Mouse (Mus musculus) urinary bladder, postnatal 4 days (tissue): ENCODE data around the gene Mst1r.
A peak's percentile ranks its signal among the peaks of the same experiment; 100 is the strongest.

Experiments
- DNase-seq, 2 experiments: peaks; one replicate each; pipeline ENCODE4 v3.0.0; 2021 to 2022; ENCODE audit warnings: low spot score in 2 of 2

Mst1r gene

DNA sequence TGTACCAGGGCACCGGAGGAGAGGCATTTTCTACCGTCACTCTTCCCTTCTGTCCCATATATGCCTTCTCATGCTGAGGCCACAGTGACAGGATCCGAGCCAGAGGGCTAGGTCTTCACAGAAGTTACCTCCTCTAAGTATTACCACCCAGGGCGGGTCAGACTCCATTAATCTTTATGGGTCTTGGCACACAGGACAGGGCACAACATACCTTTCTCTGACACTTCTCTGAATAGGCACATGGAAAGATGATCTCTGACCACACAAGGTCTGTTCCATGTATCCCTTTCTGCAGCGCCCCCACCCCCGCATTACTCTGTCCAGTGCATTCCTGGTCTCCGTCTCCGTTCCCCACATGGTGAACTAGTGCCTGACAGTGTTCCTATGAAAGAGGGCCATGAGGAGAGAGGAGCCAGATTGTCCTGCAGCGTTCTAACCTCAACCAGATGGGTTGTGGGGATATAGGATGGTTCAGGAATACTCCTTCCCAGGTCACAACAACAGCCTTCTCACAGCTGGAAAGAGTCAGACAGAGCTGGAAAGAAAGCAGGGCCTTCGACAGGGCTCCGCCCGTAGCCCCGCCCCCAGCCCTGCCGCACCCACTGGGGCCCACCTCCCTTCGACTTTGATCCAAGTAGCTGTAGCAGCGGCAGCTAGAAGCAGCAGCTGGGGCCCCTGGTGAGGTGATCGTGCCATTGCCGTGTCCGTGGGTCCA lies at the start of gene Mst1r:
TSS of gene Mst1r (plus strand) at position 622 of the 715 bp plus-strand sequence.
- peak; percentile 86 to 89 for DNase-seq

DNA sequence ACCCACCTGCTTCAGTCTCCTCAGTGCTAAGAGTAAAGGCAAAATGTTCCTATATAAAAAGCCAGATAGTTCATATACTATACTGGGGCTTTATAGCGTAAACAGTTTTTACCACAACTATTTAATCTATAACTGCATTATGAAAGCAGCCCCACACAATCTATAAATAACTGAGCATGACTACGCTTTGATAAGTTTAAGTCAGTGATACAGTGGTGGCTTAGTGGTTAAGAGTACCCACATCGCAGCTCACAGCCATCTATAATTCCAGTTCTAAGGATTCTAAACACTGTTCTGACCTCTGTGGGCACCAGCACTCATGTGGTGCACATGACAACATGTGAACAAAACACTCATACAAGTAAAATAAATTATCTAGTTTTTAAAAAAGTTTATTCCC lies 48.3 kb upstream of the Mst1r start:
- no peak for DNase-seq

DNA sequence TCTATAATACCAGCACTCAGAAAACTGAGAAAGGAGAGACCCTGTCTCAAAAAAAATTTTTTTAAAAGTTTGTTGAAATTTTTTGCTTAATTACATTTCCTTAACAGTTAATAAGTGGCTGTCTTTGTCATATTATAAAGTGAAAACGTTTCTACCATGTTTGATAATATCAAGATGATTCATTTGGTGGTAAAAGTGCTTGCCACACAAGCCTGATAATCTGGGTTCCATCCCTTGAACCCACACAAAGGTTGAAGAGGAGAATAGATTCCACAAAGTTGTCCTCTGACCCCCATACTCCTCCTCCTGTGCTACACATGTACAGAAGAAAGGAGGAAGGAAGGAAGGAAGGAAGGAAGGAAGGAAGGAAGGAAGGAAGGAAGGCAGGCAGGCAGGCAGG lies 42.2 kb upstream of the Mst1r start:
- no peak for DNase-seq

DNA sequence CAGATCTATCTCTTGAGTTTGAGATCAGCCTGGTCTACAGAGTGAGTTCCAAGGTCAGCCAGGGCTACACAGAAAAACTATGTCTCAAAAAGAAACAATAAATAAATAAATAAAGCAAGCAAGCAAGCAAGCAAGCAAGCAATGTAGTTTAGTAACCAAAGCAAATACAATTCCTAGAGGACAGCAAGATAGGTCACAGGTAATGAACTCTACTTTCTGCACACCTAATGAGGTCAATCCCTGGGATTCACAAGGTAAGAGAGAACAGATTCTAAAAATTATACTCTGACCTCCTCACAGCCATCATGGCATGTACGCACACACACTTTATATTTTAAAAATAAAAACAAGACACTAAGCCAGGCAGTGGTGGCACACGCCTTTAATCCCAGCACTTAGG lies 40.6 kb upstream of the Mst1r start:
- no peak for DNase-seq

DNA sequence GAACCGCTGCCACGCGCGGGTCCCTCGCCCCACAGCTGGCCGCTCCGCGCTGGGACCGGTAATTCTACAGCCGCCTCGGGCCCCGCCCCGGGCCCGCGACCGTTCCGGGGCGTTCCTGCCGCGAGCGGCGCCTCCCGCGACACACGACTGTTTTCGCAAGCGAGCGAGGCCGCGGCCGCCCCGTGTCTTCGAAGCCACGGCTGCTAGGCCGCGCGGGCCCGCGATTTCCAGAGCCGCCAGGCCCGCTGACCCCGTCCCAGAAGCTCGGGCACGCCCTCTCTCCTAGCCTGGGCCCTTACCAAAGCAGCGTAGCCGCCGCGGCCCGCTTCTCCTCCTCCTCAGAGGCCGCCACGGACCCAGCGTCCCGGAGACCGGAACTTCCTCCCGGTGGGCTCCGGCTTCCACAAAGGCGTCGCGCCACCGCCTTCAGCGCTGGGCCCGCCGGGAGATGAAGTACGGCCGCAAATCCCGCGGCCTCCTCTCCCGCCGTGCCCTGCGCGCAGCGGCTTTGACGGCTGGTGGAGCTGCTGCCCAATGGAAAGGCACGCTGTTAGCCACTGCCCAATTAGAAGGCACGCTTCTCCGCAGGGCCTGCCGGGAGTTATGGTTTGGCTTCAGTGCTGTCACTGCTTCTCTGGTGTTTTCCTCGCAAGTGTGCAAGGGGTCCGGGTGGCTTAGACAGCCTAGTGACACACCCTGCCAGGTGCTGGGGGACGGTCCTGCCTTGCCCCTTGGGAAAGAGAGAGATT lies 34.1 kb upstream of the Mst1r start:
- peak; percentile 92 to 93 for DNase-seq

DNA sequence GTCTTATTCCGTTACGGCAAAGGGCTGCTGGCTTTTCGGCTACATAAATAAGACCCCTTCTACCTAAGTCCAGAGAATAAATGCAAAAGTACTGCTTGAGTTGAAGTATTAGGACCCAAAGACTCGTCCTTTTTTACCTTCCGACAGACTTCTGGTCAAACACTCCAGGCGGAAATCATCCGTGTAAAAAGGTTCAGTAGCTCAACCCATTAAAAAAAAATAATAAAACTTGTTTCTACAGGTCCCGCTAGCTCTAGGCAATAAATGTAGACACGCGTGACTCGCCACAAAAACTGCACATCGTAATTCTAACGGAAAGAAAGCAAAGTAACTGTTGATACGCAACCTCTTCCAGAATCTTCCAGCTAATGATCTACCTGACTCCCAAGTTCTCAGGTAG lies 33.5 kb upstream of the Mst1r start, which contains the start of gene Rbm6:
TSS of gene Rbm6 (minus strand) at position 101 of the 400 bp plus-strand sequence.
- no peak for DNase-seq

DNA sequence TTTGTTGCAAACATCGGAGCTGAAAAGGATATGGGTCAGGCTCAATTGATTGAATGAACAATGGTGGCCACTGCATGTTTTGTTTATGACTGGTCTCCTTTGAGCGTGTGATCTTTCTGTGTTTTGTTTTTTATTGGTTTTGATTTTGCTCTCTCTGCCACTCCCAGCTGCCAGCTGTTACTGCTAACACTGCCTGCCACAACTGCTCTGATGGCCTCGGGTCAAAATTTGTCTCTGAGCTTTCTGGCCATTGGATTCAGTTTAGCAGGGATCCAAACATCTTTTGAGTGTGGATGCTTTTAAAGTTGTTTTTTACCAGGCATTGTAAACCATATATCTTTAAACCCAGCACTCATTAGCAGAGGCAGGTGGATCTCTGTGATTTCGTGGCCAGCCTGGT lies 26.3 kb upstream of the Mst1r start:
- DNase-seq = no peak

DNA sequence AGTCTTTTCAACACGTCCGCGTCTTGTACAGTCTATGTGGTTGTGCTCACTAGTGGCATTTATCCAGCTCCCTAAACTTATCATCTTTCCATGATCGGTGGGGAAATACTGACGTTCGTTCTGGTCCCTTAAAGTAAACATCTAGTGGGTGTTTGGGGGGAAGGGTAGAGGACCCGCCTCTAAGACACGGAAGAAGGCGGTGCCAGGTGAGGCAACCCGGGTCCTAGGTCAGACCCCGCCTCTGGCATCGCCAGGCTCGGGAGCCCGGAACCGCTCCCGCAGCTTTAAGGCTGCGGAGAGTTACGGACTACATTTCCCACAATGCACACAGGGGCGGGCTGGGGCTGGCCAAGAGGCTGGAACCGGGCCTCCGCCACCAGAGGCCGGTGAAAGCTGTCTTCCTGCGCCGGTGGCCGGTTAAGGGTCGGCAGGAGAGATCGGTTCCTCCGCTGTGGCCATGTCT lies 18.8 kb upstream of the Mst1r start, which contains the start of gene Mon1a:
TSS of gene Mon1a (plus strand) at position 348 of the 463 bp plus-strand sequence.
- peak; percentile 79 to 80 for DNase-seq

DNA sequence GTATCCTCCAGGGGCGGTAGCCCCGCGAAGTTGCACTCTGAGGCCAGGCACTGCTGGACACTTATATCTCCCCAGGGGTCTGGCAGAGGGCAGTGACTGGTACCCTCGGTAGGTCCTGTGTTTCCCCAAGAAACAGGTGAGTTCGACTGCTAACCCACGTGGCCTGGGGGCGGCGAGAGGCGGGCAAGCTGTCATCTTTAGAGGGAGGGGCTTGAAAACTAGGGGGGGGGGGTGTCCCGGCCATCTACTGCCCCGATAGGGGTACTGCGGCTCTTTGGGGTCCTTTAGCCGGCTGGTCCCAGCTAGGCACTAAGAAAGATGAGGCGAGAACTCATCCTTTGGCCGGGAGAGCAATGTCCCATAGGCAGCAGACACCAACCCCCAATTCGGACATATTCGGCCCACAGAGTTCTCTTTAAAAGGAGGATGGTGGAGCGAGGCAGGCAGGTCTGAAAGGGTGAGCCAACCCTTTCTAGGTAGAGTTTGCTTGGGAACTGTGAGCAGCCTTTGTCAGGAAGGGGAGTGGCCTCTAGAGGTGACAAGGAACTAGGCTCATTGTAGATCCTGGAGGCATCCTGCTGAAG lies 18.3 kb upstream of the Mst1r start:
- no peak for DNase-seq

DNA sequence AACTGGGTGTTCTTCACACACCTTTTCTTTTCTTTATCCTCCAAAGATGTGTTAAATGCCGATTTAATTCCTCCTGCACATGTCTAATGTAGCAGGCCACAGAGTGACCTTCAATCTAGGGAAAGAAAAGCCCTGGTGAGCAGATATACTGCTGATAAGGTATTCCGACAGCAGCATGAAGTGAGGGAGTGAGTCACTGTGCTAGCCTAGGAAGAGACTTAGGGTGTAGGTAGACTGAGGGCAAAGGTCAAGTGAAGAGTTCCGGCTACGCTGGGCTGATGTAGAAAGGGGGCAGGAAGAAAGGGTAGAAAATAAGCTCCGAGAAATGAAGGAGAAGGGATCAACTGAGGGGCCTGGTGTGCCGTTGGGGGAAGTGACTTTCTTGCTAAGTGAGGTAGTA lies 16.4 kb upstream of the Mst1r start:
- no peak for DNase-seq

DNA sequence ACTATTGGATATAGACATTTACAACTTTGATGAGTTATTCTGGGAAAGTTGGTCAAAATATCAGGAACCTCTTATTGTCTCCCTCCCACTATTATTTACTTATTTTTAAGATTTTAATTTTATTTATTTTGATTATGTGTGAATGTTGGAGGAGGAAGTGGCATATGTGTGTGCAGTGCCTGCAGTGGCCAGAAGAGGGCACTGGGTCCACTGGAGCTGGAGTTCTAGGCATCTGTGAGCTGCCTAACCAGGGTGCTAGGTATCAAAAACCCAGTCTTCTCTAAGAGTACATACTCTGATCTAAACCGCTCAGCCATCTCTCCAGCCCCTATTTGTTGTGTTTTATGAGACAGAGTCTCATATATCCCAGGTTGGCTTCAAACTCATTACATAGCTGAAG lies 15.7 kb upstream of the Mst1r start:
- no peak for DNase-seq

DNA sequence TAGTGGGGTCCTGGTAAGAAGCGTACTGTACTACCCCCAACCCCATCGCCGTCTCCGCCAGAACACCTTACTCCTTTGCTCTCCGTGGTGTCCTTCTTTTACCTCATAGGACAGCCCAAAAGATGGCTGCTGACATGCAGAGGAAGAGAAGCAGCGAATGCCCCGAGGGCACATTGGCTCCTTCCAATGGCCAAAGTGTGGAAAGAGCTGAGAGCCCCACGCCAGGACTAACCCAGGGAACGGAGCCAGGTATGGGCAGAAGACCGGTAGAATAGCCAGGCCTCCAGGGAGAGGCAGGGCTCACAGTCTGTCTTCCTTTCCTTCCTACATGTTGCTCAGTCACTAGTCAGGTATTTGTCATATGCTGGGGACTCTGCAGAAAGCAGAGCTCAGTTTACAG lies 8.1 kb upstream of the Mst1r start:
- no peak for DNase-seq

DNA sequence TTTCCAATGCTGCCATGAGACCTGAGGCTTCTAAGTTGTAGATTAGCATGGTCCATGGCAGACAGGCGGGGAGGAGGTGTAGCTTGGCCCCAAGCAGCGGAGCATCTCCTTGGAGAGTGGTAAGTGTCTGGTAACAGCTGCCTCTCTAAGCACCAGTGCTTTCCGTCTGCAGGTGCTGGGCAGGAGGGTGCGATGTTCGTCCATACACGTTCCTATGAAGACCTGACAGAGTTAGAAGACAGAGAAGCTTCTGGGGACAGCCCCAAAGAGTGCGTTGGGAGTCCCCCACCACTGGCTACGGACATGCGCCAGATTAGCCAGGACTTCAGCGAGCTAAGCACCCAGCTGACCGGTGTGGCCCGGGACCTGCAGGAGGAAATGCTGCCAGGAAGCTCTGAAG lies 6.8 kb upstream of the Mst1r start:
- no peak for DNase-seq

DNA sequence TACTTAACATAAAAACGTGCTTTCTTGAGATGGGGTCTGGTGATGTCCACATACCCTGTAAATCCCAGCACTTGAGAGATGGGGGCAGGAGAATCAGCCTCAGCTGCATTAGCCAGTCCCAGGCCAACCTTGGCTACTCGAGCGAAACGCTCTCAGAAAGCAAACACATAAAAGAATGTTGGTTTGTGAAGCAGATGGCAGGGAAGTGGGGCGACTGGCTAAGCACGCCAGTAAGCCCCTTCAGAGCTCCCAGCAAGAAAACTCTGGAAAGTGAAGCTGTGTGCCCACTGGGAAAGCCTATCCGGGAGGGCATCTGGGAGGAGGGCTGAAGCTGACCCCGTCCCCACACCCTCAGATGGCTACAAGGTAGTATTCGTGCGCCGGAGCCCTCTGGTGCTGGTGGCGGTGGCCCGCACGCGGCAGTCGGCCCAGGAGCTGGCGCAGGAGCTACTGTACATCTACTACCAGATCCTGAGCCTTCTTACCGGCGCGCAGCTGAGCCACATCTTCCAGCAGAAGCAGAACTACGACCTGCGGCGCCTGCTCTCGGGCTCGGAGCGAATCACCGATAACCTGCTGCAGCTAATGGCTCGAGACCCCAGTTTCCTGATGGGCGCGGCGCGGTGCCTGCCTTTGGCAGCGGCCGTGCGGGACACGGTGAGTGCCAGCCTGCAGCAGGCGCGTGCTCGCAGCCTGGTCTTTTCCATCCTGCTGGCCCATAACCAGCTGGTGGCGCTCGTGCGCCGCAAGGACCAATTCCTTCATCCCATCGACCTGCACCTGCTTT lies 5.6 kb upstream of the Mst1r start:
- peak; percentile 53 to 71 for DNase-seq

DNA sequence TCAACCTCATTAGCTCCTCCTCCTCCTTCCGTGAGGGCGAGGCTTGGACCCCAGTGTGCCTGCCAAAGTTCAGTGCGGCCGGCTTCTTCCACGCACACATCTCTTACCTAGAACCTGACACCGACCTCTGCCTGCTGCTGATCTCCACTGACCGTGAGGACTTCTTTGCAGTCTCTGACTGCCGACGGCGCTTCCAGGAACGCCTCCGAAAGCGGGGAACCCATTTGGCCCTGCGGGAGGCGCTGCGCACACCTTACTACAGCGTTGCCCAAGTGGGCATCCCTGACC lies 5.1 kb upstream of the Mst1r start:
- DNase-seq = no peak

DNA sequence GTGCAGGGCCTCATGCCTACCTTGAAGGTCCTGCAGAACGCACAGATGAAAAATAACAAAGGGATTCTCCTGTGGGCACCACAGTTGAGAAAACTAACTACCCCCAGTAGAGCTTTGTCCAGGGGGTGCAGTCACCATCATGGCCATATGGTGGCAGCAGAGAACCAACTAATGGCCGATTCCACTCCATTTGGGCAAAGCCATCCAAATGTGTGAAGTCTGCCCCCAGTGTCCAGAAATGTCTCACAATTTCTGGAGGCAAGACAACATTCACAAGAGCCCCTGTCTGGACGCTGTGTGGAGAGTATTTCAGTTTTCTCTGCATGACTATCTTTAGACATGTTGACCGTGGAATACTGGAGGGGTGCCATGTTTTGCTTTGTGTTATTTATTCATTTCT lies 1.9 kb upstream of the Mst1r start:
- DNase-seq = peak; percentile 82 to 89

DNA sequence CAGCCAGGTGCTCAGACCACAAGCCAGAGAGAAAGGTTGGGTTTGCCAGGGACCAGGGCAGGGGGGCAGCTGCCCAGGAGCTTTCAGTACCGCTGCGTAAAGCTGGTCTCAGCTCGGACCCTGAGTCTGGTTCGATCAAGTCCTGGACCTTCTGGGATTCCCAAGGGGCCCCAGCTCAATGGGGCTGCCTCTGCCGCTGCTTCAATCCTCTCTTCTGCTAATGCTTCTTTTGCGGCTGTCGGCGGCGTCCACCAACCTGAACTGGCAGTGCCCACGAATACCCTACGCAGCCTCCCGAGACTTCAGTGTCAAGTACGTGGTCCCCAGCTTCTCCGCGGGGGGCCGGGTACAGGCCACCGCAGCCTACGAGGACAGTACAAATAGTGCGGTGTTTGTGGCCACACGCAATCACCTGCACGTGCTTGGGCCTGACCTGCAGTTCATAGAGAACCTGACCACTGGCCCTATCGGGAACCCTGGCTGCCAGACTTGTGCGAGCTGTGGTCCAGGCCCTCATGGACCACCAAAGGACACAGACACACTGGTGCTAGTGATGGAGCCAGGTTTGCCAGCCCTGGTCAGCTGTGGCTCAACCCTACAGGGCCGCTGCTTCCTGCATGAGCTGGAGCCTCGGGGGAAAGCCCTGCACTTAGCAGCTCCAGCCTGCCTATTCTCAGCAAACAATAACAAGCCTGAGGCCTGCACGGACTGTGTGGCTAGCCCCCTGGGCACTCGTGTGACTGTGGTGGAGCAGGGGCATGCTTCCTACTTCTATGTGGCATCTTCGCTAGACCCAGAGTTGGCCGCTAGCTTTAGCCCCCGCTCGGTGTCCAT lies 511 bp downstream of the Mst1r start:
- no peak for DNase-seq

DNA sequence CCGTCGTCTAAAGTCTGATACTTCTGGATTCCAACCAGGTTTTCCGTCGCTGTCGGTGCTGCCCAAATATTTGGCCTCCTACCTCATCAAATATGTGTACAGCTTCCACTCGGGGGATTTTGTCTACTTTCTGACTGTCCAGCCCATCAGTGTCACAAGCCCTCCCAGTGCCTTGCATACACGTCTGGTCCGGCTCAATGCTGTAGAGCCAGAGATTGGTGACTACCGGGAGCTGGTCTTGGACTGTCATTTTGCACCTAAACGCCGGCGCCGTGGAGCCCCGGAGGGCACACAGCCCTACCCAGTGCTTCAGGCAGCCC lies 1.1 kb downstream of the Mst1r start:
- DNase-seq = no peak

DNA sequence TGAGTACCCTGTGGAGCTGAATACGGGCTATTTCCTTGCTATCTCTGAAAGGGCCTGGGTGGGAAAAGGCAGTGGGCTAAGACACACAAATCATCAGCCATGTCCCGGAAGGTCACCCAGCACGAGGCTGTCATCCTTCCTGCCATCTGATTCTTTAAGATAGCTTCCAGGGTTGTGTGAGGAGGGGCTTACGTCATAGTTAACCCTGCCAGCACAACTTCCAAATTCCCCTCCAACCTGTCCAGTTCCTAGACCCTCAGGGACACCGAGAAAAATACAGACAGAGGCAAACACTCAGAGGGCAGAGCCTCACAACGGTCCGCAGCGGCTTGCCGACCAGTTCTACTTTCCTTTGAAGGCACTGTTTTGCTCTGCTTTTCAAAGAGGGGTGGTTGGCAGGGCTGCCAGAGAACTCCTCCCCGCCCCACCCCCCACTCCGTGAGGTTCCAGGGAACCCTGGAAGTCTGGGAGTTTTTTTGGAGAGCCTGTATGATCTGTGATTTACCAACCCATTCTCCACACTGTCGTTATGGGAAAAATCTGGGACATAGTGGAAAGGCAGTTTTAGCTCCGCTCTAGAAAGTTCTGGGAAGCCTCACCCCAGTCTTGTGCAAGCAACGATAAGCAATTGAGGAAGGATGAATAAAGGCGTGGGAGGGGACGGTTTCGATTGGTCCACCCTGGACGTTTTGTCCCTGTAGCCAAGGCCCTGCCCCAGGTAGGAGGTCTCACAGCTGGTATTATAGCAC lies 1.9 kb downstream of the Mst1r start:
- DNase-seq = peak in 1 of 2 experiments; percentile 51

DNA sequence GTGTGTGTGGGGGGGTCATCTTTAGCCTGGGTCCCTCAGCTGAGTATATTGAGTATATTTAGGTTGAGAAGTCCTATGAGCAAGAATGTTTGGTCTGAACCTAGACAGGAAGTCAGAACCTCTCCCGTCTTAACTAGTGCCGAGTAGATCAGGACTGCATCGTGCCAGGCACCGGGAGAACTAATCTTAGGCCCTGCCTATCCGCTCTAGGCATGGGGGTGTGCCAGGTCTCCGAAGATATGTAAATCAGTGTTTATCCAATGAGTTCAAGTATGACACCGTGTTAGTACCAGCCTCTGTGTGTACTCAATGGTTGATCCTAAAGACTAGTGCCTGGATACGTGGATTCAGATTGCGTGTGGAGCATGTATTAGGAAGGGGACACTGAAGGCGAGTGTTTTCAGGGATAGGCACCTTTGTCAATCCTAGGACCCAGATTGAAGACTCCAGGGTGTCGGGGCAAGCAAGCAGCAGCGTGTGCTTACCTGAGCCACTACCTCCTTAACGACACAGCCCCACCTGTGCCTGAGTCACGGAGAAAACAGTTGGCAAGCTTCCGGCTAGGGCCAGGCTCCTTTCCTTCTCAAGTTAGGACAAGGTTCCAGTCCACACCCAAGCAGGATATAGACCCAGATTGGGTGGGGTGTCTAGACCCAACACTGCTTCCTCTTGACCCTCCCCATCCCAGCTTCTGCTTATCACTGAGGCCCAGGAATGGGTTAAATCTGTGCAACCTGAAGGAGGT lies 3.5 kb downstream of the Mst1r start:
- DNase-seq = peak in 1 of 2 experiments; percentile 54
